Mouse (Mus musculus): ENCODE data around the gene Ntn1. TPM values are rescaled to one million over a fixed set of nuclear protein-coding genes. Genes with fewer than 3 reads are reported as not detected.

Gene Ntn1
- polyA plus RNA-seq, 1 experiment = 23.7 TPM

DNA sequence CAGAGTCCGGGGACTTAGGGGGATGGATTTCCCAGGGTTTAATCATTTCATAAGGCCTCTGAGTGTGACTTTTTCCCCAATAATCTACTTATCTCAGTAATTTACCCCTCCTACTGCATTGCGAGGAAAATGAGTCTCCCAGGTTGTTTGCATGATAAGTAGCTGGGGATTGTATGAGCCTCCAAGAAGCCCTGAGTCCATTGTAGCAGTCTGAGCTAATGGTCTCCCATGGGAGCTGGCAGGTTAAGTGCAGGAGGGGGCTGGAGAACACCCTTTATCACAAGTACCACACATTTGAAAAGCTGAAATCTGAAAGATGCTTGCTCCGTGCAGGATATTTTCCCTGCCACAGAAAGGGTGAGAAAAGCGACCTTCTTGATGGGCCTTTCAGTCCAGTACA, 240.8 kb downstream of the Ntn1 start:
- Histone ChIP-seq H3K27ac (ENCODE audit: insufficient read depth, low read depth, low read length) (no peak overlapping the region), H3K27me3 (ENCODE audit: control insufficient read depth, insufficient read depth, low read length) (no peaks in the 10 kb centered on the region), H3K4me3 (ENCODE audit: low read depth, low read length) (no peak overlapping the region), H3K4me1 (ENCODE audit: control insufficient read depth, insufficient read depth, insufficient read length, low read length) (peaks cover 3% of the 10 kb centered on the region; the same call in 1 of the 2 replicates), H3K36me3 (ENCODE audit: control insufficient read depth, insufficient read depth, low read length) (no peaks in the 10 kb centered on the region)
- TF ChIP-seq CTCF (IDR thresholded peaks at IDR 0.05; ENCODE audit: extremely low read depth, insufficient read length, insufficient replicate concordance, low read depth, low read length) (no peak), POLR2A (IDR thresholded peaks at IDR 0.05; ENCODE audit: low read depth, low read length) (no peak)
- WGBS = 90% methylated on average over 4 of the region's 4 CpGs

Other genes starting within 250 kb of the Ntn1 start
- gene Pik3r5, start 31.3 kb upstream of the Ntn1 start, polyA plus RNA-seq (2012; rRNA removed) = 4.3 and 8.9 TPM in 2 replicates
- gene Pik3r6, start 102.2 kb upstream of the Ntn1 start, polyA plus RNA-seq (2012; rRNA removed) = 1.6 and 2.1 TPM in 2 replicates
- 6.9 and 20.4 TPM in 2 replicates for gene Mfsd6l, start 155.4 kb upstream of the Ntn1 start, polyA plus RNA-seq (2012; rRNA removed)
- 0.20 and 1.6 TPM in 2 replicates for gene Ccdc42, start 186.2 kb upstream of the Ntn1 start, polyA plus RNA-seq (2012; rRNA removed)

Measured in small intestine, adult 2 months (tissue).